Mouse (Mus musculus) hindbrain, embryonic 16.5 days (tissue): ENCODE results near the gene Asxl2. TPM values are rescaled to one million over a fixed set of nuclear protein-coding genes. Genes with fewer than 3 reads are reported as not detected.
A peak's percentile ranks its signal among the peaks of the same experiment; 100 is the strongest.
"Not testable (repeated sequence)": the region's sequence is repeated elsewhere in the genome, so short reads cannot be mapped to it uniquely, and the experiment has no call there.

ENCODE experiments used
- ATAC-seq: fragments of 200-750 bp; cut with Nextera tagmentation; 2 replicates; pipeline ENCODE4 v1.8.0; 2017; ENCODE audit warnings: moderate TSS enrichment, moderate library complexity
- H3K27ac ChIP-seq: fragments of 300-500 bp; sonication (generic); 2 replicates; pipeline ENCODE4 v1.5.1; 2014; ENCODE audit warnings: low read depth, mild to moderate bottlenecking, control low read depth, low read length, moderate library complexity
- H3K27me3 ChIP-seq: fragments of 300-500 bp; sonication (generic); replicated peaks from 2 replicates; pipeline ENCODE4 v1.6.1; 2014; ENCODE audit warnings: low read length; ENCODE audit not compliant: control insufficient read depth, insufficient read depth
- H3K36me3 ChIP-seq: fragments of 300-500 bp; sonication (generic); 2 replicates; pipeline ENCODE4 v1.6.1; 2014; ENCODE audit warnings: mild to moderate bottlenecking, low read length, moderate library complexity, mixed read lengths; ENCODE audit not compliant: control insufficient read depth, insufficient read depth
- H3K4me1 ChIP-seq: fragments of 300-500 bp; sonication (generic); 2 replicates; pipeline ENCODE4 v1.6.1; 2014; ENCODE audit warnings: low read depth, low read length; ENCODE audit not compliant: control insufficient read depth, insufficient read depth
- H3K4me2 ChIP-seq: fragments of 300-500 bp; sonication (generic); 2 replicates; pipeline ENCODE4 v1.6.1; 2014; ENCODE audit warnings: mild to moderate bottlenecking, low read length, control low read depth, moderate library complexity
- H3K4me3 ChIP-seq: fragments of 300-500 bp; sonication (generic); 2 replicates; pipeline ENCODE4 v1.5.1; 2014; ENCODE audit warnings: mild to moderate bottlenecking, low read length, control low read depth, moderate library complexity
- H3K9ac ChIP-seq: fragments of 300-500 bp; sonication (generic); 2 replicates; pipeline ENCODE4 v1.6.1; 2014; ENCODE audit warnings: low read depth, mild to moderate bottlenecking, control low read depth, low read length, moderate library complexity
- H3K9me3 ChIP-seq: fragments of 300-500 bp; sonication (generic); 2 replicates; pipeline ENCODE4 v1.6.1; 2014; ENCODE audit warnings: mild to moderate bottlenecking, low read length, moderate library complexity; ENCODE audit not compliant: control insufficient read depth
- WGBS: fragments of 180-500 bp; shearing (Covaris S2); extraction: QIAGEN DNeasy Blood & Tissue Kit; methylation state at CpG from one replicate; pipeline ENCODE4 v1.1.7; 2014; 5-methylcytosine and 5-hydroxymethylcytosine counted together
- polyA plus RNA-seq: library from polyadenylated mRNA; unstranded; fragments of >200 nt; fragmentation: Nextera tagmentation; extraction: Ambion mirVana; gene quantifications from 2 replicates; pipeline ENCODE4 v1.2.1, GENCODE M21; 2015

Gene Asxl2
- polyA plus RNA-seq, 1 experiment from 2014 or later, result 10.1 TPM

- H3K36me3 ChIP-seq, H3K4me2 ChIP-seq, ATAC-seq, H3K4me1 ChIP-seq, H3K9me3 ChIP-seq, H3K4me3 ChIP-seq, H3K9ac ChIP-seq, H3K27ac ChIP-seq, H3K27me3 ChIP-seq: not testable (repeated sequence)
- WGBS, result 96% methylated on average over 6 of the region's 8 CpGs
These were observed 95.1 kb downstream of the Asxl2 start for GRCm38 (mm10) chr12:3521806-3522205.

- Histone ChIP-seq H3K4me3 (no peak overlapping the region), H3K9me3 (no peaks in the 10 kb centered on the region), H3K27ac (no peak overlapping the region), H3K9ac (no peak overlapping the region), H3K27me3 (no peaks in the 10 kb centered on the region), H3K4me1 (no peaks in the 10 kb centered on the region), H3K36me3 (no peaks in the 10 kb centered on the region), H3K4me2 (no peak overlapping the region)
- no peak for ATAC-seq
- 95% methylated on average over 5 of the region's 5 CpGs for WGBS
These were observed 98.9 kb downstream of the Asxl2 start for GRCm38 (mm10) chr12:3525536-3525935.

- not testable (repeated sequence) for H3K9ac ChIP-seq, H3K4me3 ChIP-seq, H3K27ac ChIP-seq, ATAC-seq, H3K9me3 ChIP-seq, H3K4me2 ChIP-seq, H3K27me3 ChIP-seq, H3K4me1 ChIP-seq, H3K36me3 ChIP-seq
- 100% methylated on average over 1 of the region's 1 CpGs for whole genome bisulfite sequencing
These were observed 108.8 kb downstream of the Asxl2 start for GRCm38 (mm10) chr12:3535446-3535845.

GRCm38 (mm10) chr12:3537616-3538015 is 111.0 kb downstream of the Asxl2 start:
- no peaks in the 10 kb centered on the region for H3K27me3 ChIP-seq
- H3K36me3 ChIP-seq, result no peaks in the 10 kb centered on the region
- no peak overlapping the region for H3K27ac ChIP-seq
- no peaks in the 10 kb centered on the region for H3K9me3 ChIP-seq
- no peak overlapping the region for H3K9ac ChIP-seq
- H3K4me1 ChIP-seq, result no peaks in the 10 kb centered on the region
- ATAC-seq, result peak; percentile 94
- H3K4me3 ChIP-seq, result no peak overlapping the region
- 52% methylated on average over 3 of the region's 3 CpGs for WGBS
- H3K4me2 ChIP-seq, result no peak overlapping the region

DNA sequence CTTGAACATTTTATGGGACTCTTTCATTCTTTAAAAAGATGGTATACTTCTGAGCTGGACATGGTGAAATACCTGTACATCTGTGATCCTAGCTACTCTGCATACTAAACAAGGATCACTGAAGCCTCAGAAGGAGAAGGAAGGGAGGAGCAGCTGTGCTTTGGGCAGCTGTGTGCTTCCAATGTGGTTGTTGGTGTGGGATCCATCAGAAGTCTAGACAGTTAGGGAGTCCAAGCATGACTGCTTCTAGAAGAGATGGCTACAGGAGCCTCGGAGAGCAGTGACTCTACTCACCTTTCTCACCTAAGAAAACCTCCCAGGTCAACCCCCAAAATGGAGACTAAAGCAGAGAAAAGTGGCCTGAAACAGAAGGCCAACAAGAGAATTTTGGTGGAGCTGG is 111.4 kb downstream of the Asxl2 start:
- H3K9ac ChIP-seq, result no peak overlapping the region
- H3K9me3 ChIP-seq, result no peaks in the 10 kb centered on the region
- H3K36me3 ChIP-seq, result no peaks in the 10 kb centered on the region
- WGBS, result 87% methylated on average over 1 of the region's 1 CpGs
- H3K4me2 ChIP-seq, result no peak overlapping the region
- H3K4me1 ChIP-seq, result no peaks in the 10 kb centered on the region
- H3K4me3 ChIP-seq, result no peak overlapping the region
- ATAC-seq, result no peak
- no peaks in the 10 kb centered on the region for H3K27me3 ChIP-seq
- H3K27ac ChIP-seq, result no peak overlapping the region

DNA sequence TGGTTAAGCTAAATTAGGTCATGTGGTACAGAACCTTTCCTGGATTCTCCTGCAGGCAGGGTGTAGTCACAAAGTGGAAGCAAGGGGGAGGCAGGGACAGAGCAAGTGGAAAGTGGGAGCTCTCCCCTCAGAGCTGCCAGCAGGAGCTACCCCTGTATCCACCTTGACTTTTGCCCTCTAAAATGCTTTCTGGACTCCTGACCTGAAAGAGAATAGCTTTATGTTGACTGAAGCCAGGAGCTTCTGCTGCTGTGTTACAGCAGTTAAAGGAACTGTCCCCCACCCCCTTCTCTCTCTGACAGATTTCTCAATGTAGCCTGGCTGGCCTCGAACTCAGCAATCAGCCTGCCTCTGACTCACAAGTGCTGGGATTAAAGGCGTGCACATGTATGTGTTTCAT is 112.9 kb downstream of the Asxl2 start:
- Histone ChIP-seq H3K4me3 (no peak overlapping the region), H3K36me3 (no peaks in the 10 kb centered on the region), H3K9ac (no peak overlapping the region), H3K27ac (no peak overlapping the region), H3K4me2 (no peak overlapping the region), H3K4me1 (no peaks in the 10 kb centered on the region), H3K9me3 (no peaks in the 10 kb centered on the region), H3K27me3 (no peaks in the 10 kb centered on the region)
- ATAC-seq, result no peak
- WGBS, result 92% methylated on average over 2 of the region's 2 CpGs

- ATAC-seq, result no peak
- H3K27ac ChIP-seq, result no peak overlapping the region
- 92% methylated on average over 7 of the region's 7 CpGs for WGBS
These were observed 114.2 kb downstream of the Asxl2 start for GRCm38 (mm10) chr12:3540871-3541270.

GRCm38 (mm10) chr12:3545451-3545850 is 118.8 kb downstream of the Asxl2 start:
- H3K9me3 ChIP-seq, result no peaks in the 10 kb centered on the region
- H3K27me3 ChIP-seq, result no peaks in the 10 kb centered on the region
- no peaks in the 10 kb centered on the region for H3K4me1 ChIP-seq
- 88% methylated on average over 3 of the region's 3 CpGs for WGBS
- no peak overlapping the region for H3K9ac ChIP-seq
- ATAC-seq, result no peak
- H3K36me3 ChIP-seq, result no peaks in the 10 kb centered on the region
- H3K27ac ChIP-seq, result no peak overlapping the region
- no peak overlapping the region for H3K4me3 ChIP-seq
- no peak overlapping the region for H3K4me2 ChIP-seq

More at GRCm38 (mm10) chr12:3540871-3541270, 114.2 kb downstream of the Asxl2 start:
- Histone ChIP-seq H3K36me3 (no peaks in the 10 kb centered on the region), H3K9me3 (no peaks in the 10 kb centered on the region), H3K4me2 (no peak overlapping the region), H3K9ac (no peak overlapping the region), H3K4me3 (no peak overlapping the region), H3K27me3 (no peaks in the 10 kb centered on the region), H3K4me1 (no peaks in the 10 kb centered on the region)

DNA sequence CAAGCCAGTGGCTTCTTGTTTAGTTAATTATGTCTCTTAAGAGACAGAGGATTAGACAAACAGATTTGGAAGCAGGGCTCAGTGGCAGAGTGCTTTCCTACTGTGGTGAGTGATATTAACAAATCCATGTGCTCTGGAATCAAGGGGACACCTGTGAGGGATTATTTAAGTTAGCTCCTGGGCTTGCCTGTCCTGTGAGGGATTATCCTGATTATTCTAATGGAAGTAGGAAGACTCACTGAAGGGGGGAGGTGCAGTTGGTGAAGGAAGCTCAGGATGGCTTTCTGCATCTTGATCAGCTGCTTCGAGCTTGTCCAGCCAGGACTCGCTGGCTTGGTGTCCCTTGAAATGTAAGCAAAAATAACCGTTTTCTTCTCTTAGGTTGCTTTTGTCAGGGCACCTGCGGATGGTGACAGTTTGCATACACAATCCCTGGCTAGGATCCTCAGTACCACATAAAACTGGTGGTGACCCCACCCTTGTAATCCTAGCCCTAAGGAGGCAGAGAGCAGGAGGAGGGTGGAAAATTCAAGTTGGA is 119.5 kb downstream of the Asxl2 start:
- no peak for ATAC-seq
- Histone ChIP-seq H3K9me3 (no peaks in the 10 kb centered on the region), H3K9ac (no peak overlapping the region), H3K36me3 (no peaks in the 10 kb centered on the region), H3K4me3 (no peak overlapping the region), H3K4me2 (no peak overlapping the region), H3K27ac (no peak overlapping the region), H3K27me3 (no peaks in the 10 kb centered on the region), H3K4me1 (no peaks in the 10 kb centered on the region)
- 42% methylated on average over 4 of the region's 4 CpGs for WGBS

DNA sequence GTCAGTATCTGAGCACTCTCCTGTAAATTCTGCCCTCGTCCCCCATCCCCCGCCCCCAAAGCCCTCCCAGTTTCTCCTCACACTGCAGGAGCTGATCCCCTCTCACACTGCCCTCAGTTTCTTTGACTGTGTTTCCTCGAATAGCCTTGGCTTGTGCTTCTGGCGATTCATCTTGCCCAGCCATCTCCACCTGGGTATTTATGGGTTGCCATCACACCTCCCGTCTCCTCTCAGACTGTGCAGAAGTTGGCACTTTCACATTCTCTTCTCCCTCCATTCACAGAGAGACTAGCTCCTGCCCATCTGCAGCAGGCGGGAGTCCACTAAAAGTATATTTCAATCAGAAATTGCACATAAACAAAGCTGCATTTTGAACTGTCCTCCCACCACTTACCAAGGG is 120.1 kb downstream of the Asxl2 start:
- H3K36me3 ChIP-seq, result no peaks in the 10 kb centered on the region
- no peak overlapping the region for H3K4me3 ChIP-seq
- H3K4me2 ChIP-seq, result no peak overlapping the region
- 40% methylated on average over 6 of the region's 6 CpGs for WGBS
- no peak overlapping the region for H3K9ac ChIP-seq
- no peaks in the 10 kb centered on the region for H3K27me3 ChIP-seq
- no peaks in the 10 kb centered on the region for H3K4me1 ChIP-seq
- no peaks in the 10 kb centered on the region for H3K9me3 ChIP-seq
- H3K27ac ChIP-seq, result no peak overlapping the region
- ATAC-seq, result no peak
